Mouse (Mus musculus) olfactory bulb, adult 2 months (tissue): ENCODE measurements around the gene Cbln3. TPM values are rescaled to one million over a fixed set of nuclear protein-coding genes. Genes with fewer than 3 reads are reported as not detected.

Experiments used
- H3K27ac ChIP-seq: fragments of 200-500 bp; 2 replicates; pipeline ENCODE4 v1.5.1; 2012; ENCODE audit warnings: low read depth, low read length; ENCODE audit not compliant: insufficient read depth
- H3K4me1 ChIP-seq: fragments of 200-500 bp; 2 replicates; pipeline ENCODE4 v1.6.1; 2012; ENCODE audit warnings: low read length; ENCODE audit not compliant: control insufficient read depth, insufficient read depth
- H3K4me3 ChIP-seq: fragments of 200-500 bp; 2 replicates; pipeline ENCODE4 v1.5.1; 2012; ENCODE audit warnings: mild to moderate bottlenecking, low read depth, low read length, moderate library complexity; ENCODE audit not compliant: insufficient read depth
- CTCF ChIP-seq: fragments of 200-500 bp; IDR thresholded peaks from 2 replicates; pipeline ENCODE4 v1.5.1; 2012; ENCODE audit warnings: low read depth, mild to moderate bottlenecking, low read length, moderate library complexity; ENCODE audit not compliant: insufficient read depth
- POLR2A ChIP-seq: fragments of 200-500 bp; IDR thresholded peaks from 2 replicates; pipeline ENCODE4 v1.6.1; 2012; ENCODE audit warnings: mild to moderate bottlenecking, low read depth, low read length, moderate library complexity; ENCODE audit not compliant: insufficient read depth
- WGBS: fragments of 180-500 bp; shearing (Covaris S2); methylation state at CpG from one replicate; pipeline ENCODE4 v1.1.7; 2018; 5-methylcytosine and 5-hydroxymethylcytosine counted together
- polyA plus RNA-seq: library from polyadenylated mRNA; stranded (reverse); fragments of >200 nt; gene quantifications from 2 replicates; pipeline ENCODE4 v1.2.4, GENCODE M21; 2012; ENCODE audit warnings: low replicate concordance; ENCODE audit not compliant: missing spikeins, insufficient read depth, insufficient read length

Cbln3 gene
- polyA plus RNA-seq, 1 experiment = not detected

DNA sequence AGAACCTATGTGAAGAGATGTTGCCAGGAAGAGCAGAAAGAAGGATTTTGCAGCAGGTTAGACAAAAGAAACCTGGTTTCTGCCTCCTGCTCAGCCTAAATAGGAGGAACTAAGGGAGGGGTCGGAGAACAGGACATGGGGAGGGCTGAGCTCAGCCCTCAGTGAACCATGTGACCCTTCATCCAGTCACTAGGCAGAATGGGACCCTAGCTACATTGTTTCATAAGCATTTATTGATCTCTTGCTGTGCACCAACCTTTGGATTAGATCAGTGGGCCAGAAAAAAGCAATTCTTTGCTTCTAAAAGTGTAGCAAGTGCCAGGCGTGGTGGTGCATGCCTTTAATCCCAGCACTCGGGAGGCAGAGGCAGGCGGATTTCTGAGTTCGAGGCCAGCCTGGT lies 45.9 kb downstream of the Cbln3 start:
- H3K4me3 ChIP-seq = no peak overlapping the region
- no peak for TF ChIP-seq CTCF
- WGBS = 90% methylated on average over 5 of the region's 5 CpGs
- no peak overlapping the region for H3K27ac ChIP-seq
- no peaks in the 10 kb centered on the region for H3K4me1 ChIP-seq

GRCm38 (mm10) chr14:55834808-55835533 lies 49.2 kb downstream of the Cbln3 start:
- H3K4me1 ChIP-seq = no peaks in the 10 kb centered on the region
- H3K27ac ChIP-seq = no peak overlapping the region
- no peak overlapping the region for H3K4me3 ChIP-seq
- TF ChIP-seq CTCF (no peak), POLR2A (no peak)
- 78% methylated on average over 5 of the region's 5 CpGs for WGBS

DNA sequence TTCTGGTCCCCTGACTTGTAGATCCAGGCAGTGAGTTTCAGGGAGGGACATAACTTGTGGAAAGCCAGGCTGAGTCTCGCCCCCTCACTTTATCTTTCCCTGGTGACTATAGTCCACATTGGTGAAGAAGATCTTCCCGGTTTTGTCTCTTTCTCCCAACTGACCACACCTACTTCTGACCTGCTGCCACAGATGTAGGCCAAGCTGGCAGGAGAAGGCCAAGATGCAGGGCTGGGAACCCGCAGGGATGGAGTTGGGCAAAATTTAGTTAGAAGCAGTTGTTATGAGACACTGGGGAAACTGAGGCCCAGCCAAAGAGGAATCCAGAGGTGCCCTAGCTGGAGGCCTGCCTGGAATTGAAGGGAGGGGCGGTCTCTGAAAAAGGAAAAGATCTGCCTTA lies 51.1 kb downstream of the Cbln3 start:
- Histone ChIP-seq H3K4me1 (no peaks in the 10 kb centered on the region), H3K4me3 (no peak overlapping the region), H3K27ac (no peak overlapping the region)
- WGBS = over 99% methylated on average over 4 of the region's 4 CpGs
- no peak for TF ChIP-seq CTCF
- no peak for TF ChIP-seq POLR2A

GRCm38 (mm10) chr14:55830331-55830730 lies 53.9 kb downstream of the Cbln3 start:
- TF ChIP-seq CTCF (no peak), POLR2A (no peak)
- H3K27ac ChIP-seq = no peak overlapping the region
- 90% methylated on average over 4 of the region's 4 CpGs for WGBS

DNA sequence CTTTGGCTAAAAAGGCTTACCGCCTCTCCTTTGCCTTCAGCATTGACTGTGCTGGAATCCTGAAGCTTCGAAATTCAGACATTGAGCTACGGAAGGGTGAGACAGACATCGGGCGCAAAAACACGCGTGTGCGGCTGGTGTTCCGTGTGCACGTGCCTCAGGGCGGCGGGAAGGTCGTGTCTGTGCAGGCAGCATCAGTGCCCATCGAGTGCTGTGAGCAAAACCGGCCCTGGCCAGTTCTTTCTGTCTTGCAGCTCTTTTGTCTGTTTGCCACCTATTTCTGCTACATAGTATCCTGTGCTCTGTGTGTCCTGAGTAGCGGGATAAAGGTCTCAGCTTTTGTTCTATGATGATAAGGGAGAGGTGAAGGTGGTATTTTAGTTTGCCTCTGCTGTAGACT lies 54.3 kb downstream of the Cbln3 start:
- H3K4me1 ChIP-seq = peaks cover 14% of the 10 kb centered on the region
- 94% methylated on average over 16 of the region's 16 CpGs for WGBS
- TF ChIP-seq CTCF (no peak), POLR2A (no peak)
- no peak overlapping the region for H3K4me3 ChIP-seq
- no peak overlapping the region for H3K27ac ChIP-seq

More at GRCm38 (mm10) chr14:55830331-55830730, 53.9 kb downstream of the Cbln3 start:
- Histone ChIP-seq H3K4me1 (peaks cover 9% of the 10 kb centered on the region), H3K4me3 (no peak overlapping the region)

Other genes with a start within 250 kb of the Cbln3 start
- not detected in 2 replicates for gene Ipo4, start 248.4 kb downstream of the Cbln3 start, polyA plus RNA-seq
- not detected in 2 replicates for gene Gm49378, start 246.5 kb downstream of the Cbln3 start, polyA plus RNA-seq
- not detected in 2 replicates for gene Tm9sf1, start 240.6 kb downstream of the Cbln3 start, polyA plus RNA-seq
- not detected in 2 replicates for gene Tssk4, start 234.2 kb downstream of the Cbln3 start, polyA plus RNA-seq
- not detected in 2 replicates for gene Mdp1, start 223.9 kb downstream of the Cbln3 start, polyA plus RNA-seq
- gene Gmpr2, start 212.5 kb downstream of the Cbln3 start, polyA plus RNA-seq = not detected in 2 replicates
- gene Nedd8, start 212.3 kb downstream of the Cbln3 start, polyA plus RNA-seq = not detected in 2 replicates
- not detected in 2 replicates for gene Tinf2, start 202.6 kb downstream of the Cbln3 start, polyA plus RNA-seq
- gene Tgm1, start 170.5 kb downstream of the Cbln3 start, polyA plus RNA-seq = not detected in 2 replicates
- not detected in 2 replicates for gene Rabggta, start 162.1 kb downstream of the Cbln3 start, polyA plus RNA-seq
- not detected in 2 replicates for gene Dhrs1, start 138.7 kb downstream of the Cbln3 start, polyA plus RNA-seq
- not detected in 2 replicates for gene Nop9, start 138.7 kb downstream of the Cbln3 start, polyA plus RNA-seq
- gene Cideb, start 125.9 kb downstream of the Cbln3 start, polyA plus RNA-seq = not detected in 2 replicates
- not detected in 2 replicates for gene Ltb4r2, start 123.0 kb downstream of the Cbln3 start, polyA plus RNA-seq
- gene Ltb4r1, start 118.4 kb downstream of the Cbln3 start, polyA plus RNA-seq = not detected in 2 replicates
- not detected in 2 replicates for gene Adcy4, start 100.3 kb downstream of the Cbln3 start, polyA plus RNA-seq
- gene Ripk3, start 95.5 kb downstream of the Cbln3 start, polyA plus RNA-seq = not detected in 2 replicates
- gene Nfatc4, start 61.2 kb downstream of the Cbln3 start, polyA plus RNA-seq = not detected in 2 replicates
- not detected in 2 replicates for gene Nynrin, start 30.4 kb downstream of the Cbln3 start, polyA plus RNA-seq
- gene Khnyn, start 555 bp upstream of the Cbln3 start, polyA plus RNA-seq = not detected in 2 replicates
- not detected in 2 replicates for gene Sdr39u1, start 15.9 kb upstream of the Cbln3 start, polyA plus RNA-seq
- gene Cma1, start 60.3 kb upstream of the Cbln3 start, polyA plus RNA-seq = not detected in 2 replicates
- not detected in 2 replicates for gene Cma2, start 66.6 kb upstream of the Cbln3 start, polyA plus RNA-seq
- not detected in 2 replicates for gene Mcpt1, start 133.6 kb upstream of the Cbln3 start, polyA plus RNA-seq
- gene Mcpt9, start 146.1 kb upstream of the Cbln3 start, polyA plus RNA-seq = not detected in 2 replicates
- gene Mcpt2, start 157.6 kb upstream of the Cbln3 start, polyA plus RNA-seq = not detected in 2 replicates
- not detected in 2 replicates for gene Mcpt4, start 177.9 kb upstream of the Cbln3 start, polyA plus RNA-seq
- not detected in 2 replicates for gene Mcpt8, start 200.9 kb upstream of the Cbln3 start, polyA plus RNA-seq
- not detected in 2 replicates for gene Ctsg, start 218.2 kb upstream of the Cbln3 start, polyA plus RNA-seq
- gene Gzme, start 236.2 kb upstream of the Cbln3 start, polyA plus RNA-seq = not detected in 2 replicates
- not detected in 2 replicates for gene Gzmd, start 248.2 kb upstream of the Cbln3 start, polyA plus RNA-seq